Mouse (Mus musculus) bone marrow macrophage, adult 2 months (primary cell): Measurements from ENCODE around the gene Maml2.

ENCODE experiments used
- CTCF ChIP-seq: IDR thresholded peaks from 2 replicates; pipeline ENCODE4 v1.5.1; 2012; ENCODE audit warnings: low read depth, mild to moderate bottlenecking, low read length, moderate library complexity
- POLR2A ChIP-seq: IDR thresholded peaks from 2 replicates; pipeline ENCODE4 v1.6.1; 2012; ENCODE audit warnings: mild to moderate bottlenecking, low read depth, low read length, borderline replicate concordance

GRCm38 (mm10) chr9:13681581-13682038 lies 383.9 kb downstream of the Maml2 start:
- TF ChIP-seq CTCF (no peak), POLR2A (no peak)
